Mouse (Mus musculus): ENCODE measurements around the gene Kank2. TPM values are rescaled to one million over a fixed set of nuclear protein-coding genes. Genes with fewer than 3 reads are reported as not detected.

Kank2 gene
- polyA plus RNA-seq, 1 experiment from 2014 or later, result 4.7 TPM

GRCm38 (mm10) chr9:21754003-21754402, 44.5 kb downstream of the Kank2 start:
- Histone ChIP-seq H3K9me3 (ENCODE audit: control insufficient read depth, low read length) (no peaks in the 10 kb centered on the region), H3K27ac (ENCODE audit: low read depth, low read length) (no peak overlapping the region), H3K36me3 (ENCODE audit: control insufficient read depth, insufficient read depth, low read length) (peaks cover 4% of the 10 kb centered on the region), H3K4me2 (replicated peaks; ENCODE audit: low read depth, low read length) (no peak overlapping the region), H3K4me1 (replicated peaks; ENCODE audit: control insufficient read depth, insufficient read depth, low read length) (no peaks in the 10 kb centered on the region), H3K27me3 (ENCODE audit: control insufficient read depth, insufficient read depth, low read length) (no peaks in the 10 kb centered on the region), H3K9ac (ENCODE audit: low read depth, low read length) (no peak overlapping the region), H3K4me3 (ENCODE audit: low read depth, low read length) (no peak overlapping the region)
- no peak for ATAC-seq (ENCODE audit: low FRiP score)
- WGBS, result 90% methylated on average over 2 of the region's 2 CpGs
- no peak for DNase-seq (ENCODE audit: low spot score)

GRCm38 (mm10) chr9:21752252-21752792, 46.2 kb downstream of the Kank2 start:
- peaks cover 8% of the 10 kb centered on the region for H3K36me3 ChIP-seq (ENCODE audit: control insufficient read depth, insufficient read depth, low read length)
- ATAC-seq (ENCODE audit: low FRiP score), result no peak
- H3K4me2 ChIP-seq (replicated peaks; ENCODE audit: low read depth, low read length), result no peak overlapping the region
- WGBS, result 57% methylated on average over 10 of the region's 10 CpGs
- no peak overlapping the region for H3K4me3 ChIP-seq (ENCODE audit: low read depth, low read length)
- no peaks in the 10 kb centered on the region for H3K27me3 ChIP-seq (ENCODE audit: control insufficient read depth, insufficient read depth, low read length)
- H3K4me1 ChIP-seq (replicated peaks; ENCODE audit: control insufficient read depth, insufficient read depth, low read length), result no peaks in the 10 kb centered on the region
- H3K9ac ChIP-seq (ENCODE audit: low read depth, low read length), result no peak overlapping the region
- no peak overlapping the region for H3K27ac ChIP-seq (ENCODE audit: low read depth, low read length)
- H3K9me3 ChIP-seq (ENCODE audit: control insufficient read depth, low read length), result no peaks in the 10 kb centered on the region
- no peak for DNase-seq (ENCODE audit: low spot score)

GRCm38 (mm10) chr9:21751347-21751746, 47.2 kb downstream of the Kank2 start:
- WGBS, result 78% methylated on average over 6 of the region's 6 CpGs
- no peak overlapping the region for H3K4me3 ChIP-seq (ENCODE audit: low read depth, low read length)
- no peaks in the 10 kb centered on the region for H3K4me1 ChIP-seq (replicated peaks; ENCODE audit: control insufficient read depth, insufficient read depth, low read length)
- no peak overlapping the region for H3K9ac ChIP-seq (ENCODE audit: low read depth, low read length)
- no peaks in the 10 kb centered on the region for H3K27me3 ChIP-seq (ENCODE audit: control insufficient read depth, insufficient read depth, low read length)
- H3K36me3 ChIP-seq (ENCODE audit: control insufficient read depth, insufficient read depth, low read length), result peaks cover 10% of the 10 kb centered on the region
- ATAC-seq (ENCODE audit: low FRiP score) (no peak), DNase-seq (ENCODE audit: low spot score) (no peak)
- H3K4me2 ChIP-seq (replicated peaks; ENCODE audit: low read depth, low read length), result no peak overlapping the region
- no peak overlapping the region for H3K27ac ChIP-seq (ENCODE audit: low read depth, low read length)
- H3K9me3 ChIP-seq (ENCODE audit: control insufficient read depth, low read length), result no peaks in the 10 kb centered on the region

GRCm38 (mm10) chr9:21750370-21750769, 48.2 kb downstream of the Kank2 start:
- Histone ChIP-seq H3K4me2 (replicated peaks; ENCODE audit: low read depth, low read length) (no peak overlapping the region), H3K4me1 (replicated peaks; ENCODE audit: control insufficient read depth, insufficient read depth, low read length) (no peaks in the 10 kb centered on the region), H3K27ac (ENCODE audit: low read depth, low read length) (no peak overlapping the region), H3K27me3 (ENCODE audit: control insufficient read depth, insufficient read depth, low read length) (no peaks in the 10 kb centered on the region), H3K36me3 (ENCODE audit: control insufficient read depth, insufficient read depth, low read length) (peaks cover 17% of the 10 kb centered on the region), H3K9me3 (ENCODE audit: control insufficient read depth, low read length) (no peaks in the 10 kb centered on the region), H3K9ac (ENCODE audit: low read depth, low read length) (no peak overlapping the region), H3K4me3 (ENCODE audit: low read depth, low read length) (no peak overlapping the region)
- DNase-seq (ENCODE audit: low spot score) (no peak), ATAC-seq (ENCODE audit: low FRiP score) (no peak)
- 67% methylated on average over 3 of the region's 3 CpGs for WGBS

GRCm38 (mm10) chr9:21749382-21750118, 49.0 kb downstream of the Kank2 start:
- 84% methylated on average over 6 of the region's 6 CpGs for WGBS
- Histone ChIP-seq H3K9me3 (ENCODE audit: control insufficient read depth, low read length) (no peaks in the 10 kb centered on the region), H3K36me3 (ENCODE audit: control insufficient read depth, insufficient read depth, low read length) (peaks cover 20% of the 10 kb centered on the region), H3K4me2 (replicated peaks; ENCODE audit: low read depth, low read length) (no peak overlapping the region), H3K27ac (ENCODE audit: low read depth, low read length) (no peak overlapping the region), H3K9ac (ENCODE audit: low read depth, low read length) (no peak overlapping the region), H3K4me3 (ENCODE audit: low read depth, low read length) (no peak overlapping the region), H3K27me3 (ENCODE audit: control insufficient read depth, insufficient read depth, low read length) (no peaks in the 10 kb centered on the region), H3K4me1 (replicated peaks; ENCODE audit: control insufficient read depth, insufficient read depth, low read length) (no peaks in the 10 kb centered on the region)
- DNase-seq (ENCODE audit: low spot score), result no peak
- no peak for ATAC-seq (ENCODE audit: low FRiP score)

GRCm38 (mm10) chr9:21748491-21748890, 50.1 kb downstream of the Kank2 start:
- H3K9ac ChIP-seq (ENCODE audit: low read depth, low read length), result no peak overlapping the region
- H3K4me2 ChIP-seq (replicated peaks; ENCODE audit: low read depth, low read length), result no peak overlapping the region
- no peak overlapping the region for H3K27ac ChIP-seq (ENCODE audit: low read depth, low read length)
- DNase-seq (ENCODE audit: low spot score), result no peak
- ATAC-seq (ENCODE audit: low FRiP score), result no peak
- no peaks in the 10 kb centered on the region for H3K27me3 ChIP-seq (ENCODE audit: control insufficient read depth, insufficient read depth, low read length)
- peaks cover 27% of the 10 kb centered on the region for H3K36me3 ChIP-seq (ENCODE audit: control insufficient read depth, insufficient read depth, low read length)
- no peaks in the 10 kb centered on the region for H3K4me1 ChIP-seq (replicated peaks; ENCODE audit: control insufficient read depth, insufficient read depth, low read length)
- no peak overlapping the region for H3K4me3 ChIP-seq (ENCODE audit: low read depth, low read length)
- H3K9me3 ChIP-seq (ENCODE audit: control insufficient read depth, low read length), result no peaks in the 10 kb centered on the region
- WGBS, result 90% methylated on average over 10 of the region's 10 CpGs

DNA sequence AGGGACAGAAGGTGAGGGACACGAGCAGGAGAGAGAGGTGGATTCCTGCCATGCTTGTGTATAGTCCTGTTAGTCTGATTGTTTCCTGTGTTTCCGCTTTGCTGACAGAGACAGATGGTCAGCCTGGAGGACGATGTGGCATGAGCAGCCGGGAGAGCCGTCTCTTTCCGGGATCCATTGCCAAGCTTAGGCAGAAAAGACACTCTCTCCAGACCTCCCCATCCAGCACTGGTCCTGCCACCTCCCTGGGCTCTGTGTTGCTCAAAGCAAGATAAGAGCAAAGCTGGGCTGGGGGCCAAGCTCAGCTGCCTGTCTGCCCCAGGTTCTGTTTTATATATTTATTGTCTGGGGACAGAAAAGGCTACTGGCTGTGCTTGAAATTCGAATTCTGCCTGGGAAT, 50.5 kb downstream of the Kank2 start:
- Histone ChIP-seq H3K4me1 (replicated peaks; ENCODE audit: control insufficient read depth, insufficient read depth, low read length) (no peaks in the 10 kb centered on the region), H3K9ac (ENCODE audit: low read depth, low read length) (no peak overlapping the region), H3K4me3 (ENCODE audit: low read depth, low read length) (no peak overlapping the region), H3K9me3 (ENCODE audit: control insufficient read depth, low read length) (no peaks in the 10 kb centered on the region), H3K27me3 (ENCODE audit: control insufficient read depth, insufficient read depth, low read length) (no peaks in the 10 kb centered on the region), H3K36me3 (ENCODE audit: control insufficient read depth, insufficient read depth, low read length) (peaks cover 27% of the 10 kb centered on the region), H3K27ac (ENCODE audit: low read depth, low read length) (0 out of 2 replicates have a peak overlapping the region, but pooled peaks have one; percentile 9), H3K4me2 (replicated peaks; ENCODE audit: low read depth, low read length) (no peak overlapping the region)
- WGBS, result 67% methylated on average over 7 of the region's 7 CpGs
- no peak for ATAC-seq (ENCODE audit: low FRiP score)
- no peak for DNase-seq (ENCODE audit: low spot score)

- no peak overlapping the region for H3K27ac ChIP-seq (ENCODE audit: low read depth, low read length)
- no peak overlapping the region for H3K4me3 ChIP-seq (ENCODE audit: low read depth, low read length)
- H3K9ac ChIP-seq (ENCODE audit: low read depth, low read length), result no peak overlapping the region
- 89% methylated on average over 3 of the region's 3 CpGs for WGBS
- H3K36me3 ChIP-seq (ENCODE audit: control insufficient read depth, insufficient read depth, low read length), result peaks cover 27% of the 10 kb centered on the region
- DNase-seq (ENCODE audit: low spot score) (no peak), ATAC-seq (ENCODE audit: low FRiP score) (no peak)
- no peaks in the 10 kb centered on the region for H3K9me3 ChIP-seq (ENCODE audit: control insufficient read depth, low read length)
- H3K27me3 ChIP-seq (ENCODE audit: control insufficient read depth, insufficient read depth, low read length), result no peaks in the 10 kb centered on the region
- H3K4me2 ChIP-seq (replicated peaks; ENCODE audit: low read depth, low read length), result no peak overlapping the region
- H3K4me1 ChIP-seq (replicated peaks; ENCODE audit: control insufficient read depth, insufficient read depth, low read length), result no peaks in the 10 kb centered on the region
Observed at GRCm38 (mm10) chr9:21747238-21747774, 51.2 kb downstream of the Kank2 start.

DNA sequence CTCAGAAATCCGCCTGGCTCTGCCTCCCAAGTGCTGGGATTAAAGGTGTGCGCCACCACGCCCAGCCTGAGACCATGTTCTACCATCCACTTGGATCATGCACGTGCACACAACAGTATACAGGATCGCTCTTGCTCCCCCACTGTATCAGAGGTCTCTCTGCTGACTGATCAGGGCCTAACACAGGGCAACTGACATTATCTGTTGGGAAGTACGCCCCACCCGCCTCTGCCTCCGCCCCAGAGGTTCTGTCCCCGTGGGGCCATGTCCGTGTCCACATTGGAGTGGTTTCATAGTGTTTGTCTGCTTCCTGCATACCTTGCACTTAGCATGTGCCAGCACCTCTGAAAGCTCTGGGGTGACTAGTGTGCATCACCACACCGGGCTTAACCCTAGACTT, 57.0 kb downstream of the Kank2 start:
- Histone ChIP-seq H3K9ac (ENCODE audit: low read depth, low read length) (no peak overlapping the region), H3K4me3 (ENCODE audit: low read depth, low read length) (no peak overlapping the region), H3K36me3 (ENCODE audit: control insufficient read depth, insufficient read depth, low read length) (peaks cover 42% of the 10 kb centered on the region), H3K9me3 (ENCODE audit: control insufficient read depth, low read length) (no peaks in the 10 kb centered on the region), H3K4me1 (replicated peaks; ENCODE audit: control insufficient read depth, insufficient read depth, low read length) (no peaks in the 10 kb centered on the region), H3K27me3 (ENCODE audit: control insufficient read depth, insufficient read depth, low read length) (no peaks in the 10 kb centered on the region), H3K27ac (ENCODE audit: low read depth, low read length) (no peak overlapping the region), H3K4me2 (replicated peaks; ENCODE audit: low read depth, low read length) (no peak overlapping the region)
- WGBS, result 95% methylated on average over 11 of the region's 11 CpGs
- DNase-seq (ENCODE audit: low spot score) (no peak), ATAC-seq (ENCODE audit: low FRiP score) (no peak)
